Mouse (Mus musculus) kidney, embryonic 16.5 days (tissue): ENCODE measurements at regions not wholly inside any gene's neighbourhood (a gene's known extent, or its start where the extent isn't known, plus 50 kb on each side); places are given as distances from the start of the nearest gene placed in this dataset.
A peak's percentile ranks its signal among the peaks of the same experiment; 100 is the strongest.

Experiments used
- ATAC-seq: fragments of 200-750 bp; cut with Nextera tagmentation; 2 replicates; pipeline ENCODE4 v1.8.0; 2017; ENCODE audit warnings: moderate TSS enrichment; ENCODE audit not compliant: low FRiP score, low TSS enrichment
- H3K27ac ChIP-seq: fragments of 300-500 bp; sonication (generic); 2 replicates; pipeline ENCODE4 v1.5.1; 2014; ENCODE audit warnings: low read length
- H3K27me3 ChIP-seq: fragments of 300-500 bp; sonication (generic); 2 replicates; pipeline ENCODE4 v1.6.1; 2014; ENCODE audit warnings: low read length, control low read depth, mixed read lengths; ENCODE audit not compliant: insufficient read depth
- H3K36me3 ChIP-seq: fragments of 300-500 bp; sonication (generic); 2 replicates; pipeline ENCODE4 v1.6.1; 2014; ENCODE audit warnings: low read length, control low read depth, mixed read lengths; ENCODE audit not compliant: insufficient read depth
- H3K4me1 ChIP-seq: fragments of 300-500 bp; sonication (generic); 2 replicates; pipeline ENCODE4 v1.6.1; 2014; ENCODE audit warnings: low read length, control low read depth, mixed read lengths; ENCODE audit not compliant: insufficient read depth
- H3K4me2 ChIP-seq: fragments of 300-500 bp; sonication (generic); replicated peaks from 2 replicates; pipeline ENCODE4 v1.6.1; 2014; ENCODE audit warnings: low read depth, low read length
- H3K4me3 ChIP-seq: fragments of 300-500 bp; sonication (generic); 2 replicates; pipeline ENCODE4 v1.5.1; 2014; ENCODE audit warnings: mild to moderate bottlenecking, low read length
- H3K9ac ChIP-seq: fragments of 300-500 bp; sonication (generic); replicated peaks from 2 replicates; pipeline ENCODE4 v1.6.1; 2014; ENCODE audit warnings: low read length
- H3K9me3 ChIP-seq: fragments of 300-500 bp; sonication (generic); 2 replicates; pipeline ENCODE4 v1.6.1; 2016; ENCODE audit warnings: low read length, control low read depth
- WGBS: fragments of 180-500 bp; shearing (Covaris S2); extraction: QIAGEN DNeasy Blood & Tissue Kit; methylation state at CpG from one replicate; pipeline ENCODE4 v1.1.7; 2014; 5-methylcytosine and 5-hydroxymethylcytosine counted together

DNA sequence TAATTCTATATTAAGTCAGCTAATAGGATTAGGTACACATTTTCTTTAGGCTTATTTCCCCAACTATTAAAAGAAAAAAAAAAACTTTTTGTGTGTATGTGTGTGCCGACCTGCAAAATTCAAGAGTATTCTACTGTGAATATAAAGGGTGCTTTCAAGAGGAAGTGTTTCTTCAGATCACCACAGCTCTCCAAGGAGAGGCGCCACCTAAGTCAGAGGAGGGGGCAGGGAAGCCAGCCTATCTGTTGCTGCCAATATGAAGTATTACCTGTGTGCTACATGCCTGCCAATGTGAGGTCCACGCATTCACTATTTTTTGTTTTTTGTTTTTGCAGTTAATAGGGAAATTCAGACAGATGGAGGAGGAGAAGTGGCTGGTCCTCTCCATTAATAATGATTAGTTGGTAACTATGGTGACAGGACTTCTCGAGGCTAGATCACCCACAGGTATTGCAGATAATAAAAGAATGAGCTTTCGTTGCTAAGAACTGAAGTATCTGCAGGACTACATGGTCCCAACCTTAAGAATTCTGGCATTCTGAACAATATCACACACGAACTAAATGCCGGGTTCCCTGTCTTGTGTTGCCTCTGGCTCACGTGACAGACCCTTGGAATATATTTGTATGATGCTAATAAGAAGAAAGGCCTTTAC lies 177.5 kb downstream of the Fzd1 start:
- Histone ChIP-seq H3K36me3 (no peaks in the 10 kb centered on the region), H3K4me3 (no peak overlapping the region), H3K4me1 (no peaks in the 10 kb centered on the region), H3K9me3 (no peaks in the 10 kb centered on the region), H3K9ac (no peak overlapping the region), H3K4me2 (no peak overlapping the region), H3K27me3 (no peaks in the 10 kb centered on the region), H3K27ac (no peak overlapping the region)
- WGBS = 87% methylated on average over 8 of the region's 8 CpGs
- no peak for ATAC-seq

DNA sequence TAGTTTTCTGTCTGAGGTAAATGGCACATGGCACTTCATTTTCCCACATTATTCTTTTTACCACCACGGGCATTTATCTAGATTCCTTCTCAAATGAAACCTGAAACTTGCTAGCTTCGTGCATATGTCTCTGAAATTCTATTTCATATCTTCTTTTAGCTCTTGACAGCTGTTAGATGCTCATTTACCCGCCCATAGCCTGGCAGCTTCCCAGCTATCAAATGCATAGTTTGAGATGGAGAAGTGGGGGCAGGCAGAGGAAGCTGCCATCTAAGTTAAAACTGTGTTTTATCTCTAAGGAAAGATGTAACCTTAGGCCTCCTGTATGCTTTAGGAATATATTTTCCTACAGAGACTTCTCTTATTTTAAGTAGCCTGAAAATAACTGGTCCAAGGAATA lies 179.0 kb downstream of the Fzd1 start:
- Histone ChIP-seq H3K4me2 (no peak overlapping the region), H3K27ac (no peak overlapping the region), H3K27me3 (no peaks in the 10 kb centered on the region), H3K4me3 (no peak overlapping the region), H3K4me1 (no peaks in the 10 kb centered on the region), H3K9ac (no peak overlapping the region), H3K36me3 (no peaks in the 10 kb centered on the region), H3K9me3 (no peaks in the 10 kb centered on the region)
- 68% methylated on average over 3 of the region's 3 CpGs for WGBS
- ATAC-seq = no peak

DNA sequence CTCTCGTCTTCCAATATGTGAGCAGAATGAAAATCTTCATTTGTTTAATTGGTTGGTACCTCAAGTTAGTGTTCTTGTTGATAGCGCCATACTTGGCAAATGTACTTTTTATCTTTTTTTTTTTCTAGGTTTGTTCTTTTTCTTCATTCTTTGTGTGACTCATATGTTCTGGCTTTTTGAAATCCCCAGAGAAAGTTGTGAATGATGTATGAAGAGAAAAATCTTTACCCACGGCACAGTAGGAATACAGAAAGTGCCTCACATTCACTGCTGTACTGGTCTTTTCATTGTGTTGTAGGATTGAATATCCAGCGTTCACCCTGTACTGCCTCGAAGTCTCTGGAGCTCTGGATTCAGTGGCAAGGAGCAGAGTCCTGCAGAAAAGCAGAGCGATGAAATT lies 180.7 kb downstream of the Fzd1 start:
- H3K4me3 ChIP-seq = no peak overlapping the region
- H3K9me3 ChIP-seq = no peaks in the 10 kb centered on the region
- H3K27ac ChIP-seq = no peak overlapping the region
- H3K36me3 ChIP-seq = no peaks in the 10 kb centered on the region
- no peak overlapping the region for H3K4me2 ChIP-seq
- no peaks in the 10 kb centered on the region for H3K4me1 ChIP-seq
- WGBS = 89% methylated on average over 6 of the region's 6 CpGs
- no peaks in the 10 kb centered on the region for H3K27me3 ChIP-seq
- ATAC-seq = no peak
- H3K9ac ChIP-seq = no peak overlapping the region

DNA sequence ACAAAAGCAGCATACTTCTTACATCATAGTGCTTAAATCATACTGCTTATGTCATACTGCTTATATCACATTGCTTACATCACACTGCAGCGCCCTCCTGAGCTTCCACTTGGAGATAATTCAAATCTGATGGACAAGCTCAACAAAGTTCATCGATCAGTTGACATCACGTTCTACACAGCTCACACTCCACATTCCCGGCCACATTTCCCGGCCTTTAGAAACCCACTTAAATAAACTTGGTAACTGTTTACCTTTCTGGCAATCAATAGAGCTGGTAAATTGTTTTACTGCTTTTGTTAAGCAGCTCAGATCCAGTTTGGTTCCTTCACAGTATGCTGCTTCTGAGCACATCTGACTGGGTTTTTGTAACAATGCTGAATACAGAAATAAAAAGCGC lies 194.0 kb downstream of the Fzd1 start:
- no peak overlapping the region for H3K4me2 ChIP-seq
- no peak overlapping the region for H3K9ac ChIP-seq
- no peak overlapping the region for H3K4me3 ChIP-seq
- H3K27me3 ChIP-seq = no peaks in the 10 kb centered on the region
- no peak overlapping the region for H3K27ac ChIP-seq
- no peaks in the 10 kb centered on the region for H3K36me3 ChIP-seq
- no peaks in the 10 kb centered on the region; the same call in 1 of the 2 replicates for H3K4me1 ChIP-seq
- H3K9me3 ChIP-seq = peaks cover 1% of the 10 kb centered on the region
- WGBS = 62% methylated on average over 6 of the region's 6 CpGs
- no peak for ATAC-seq

DNA sequence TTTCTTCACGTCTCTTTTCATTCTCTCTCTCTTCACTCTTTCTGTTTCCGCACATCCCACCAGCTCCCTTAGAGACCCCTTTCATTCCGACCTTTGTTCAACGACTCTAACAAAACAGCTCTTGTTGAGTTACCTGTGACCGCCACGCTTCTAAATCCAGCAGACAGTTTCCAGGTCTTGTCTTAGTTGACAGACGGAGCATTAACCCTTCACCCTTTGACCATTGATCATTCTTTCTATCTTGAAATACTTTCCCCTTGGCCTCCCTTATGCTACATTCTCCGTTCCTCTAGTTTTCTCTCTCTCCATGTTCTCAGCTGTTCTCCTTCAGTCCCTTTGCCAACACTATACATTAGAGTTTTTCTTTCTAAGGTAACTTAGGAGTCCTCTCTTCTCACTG lies 196.2 kb downstream of the Fzd1 start:
- peak; percentile 27; the same call in 1 of the 2 replicates for ATAC-seq
- H3K4me1 ChIP-seq = no peaks in the 10 kb centered on the region; the same call in 1 of the 2 replicates
- WGBS = 32% methylated on average over 8 of the region's 8 CpGs
- H3K9me3 ChIP-seq = peaks cover 5% of the 10 kb centered on the region
- H3K4me3 ChIP-seq = no peak overlapping the region
- H3K36me3 ChIP-seq = no peaks in the 10 kb centered on the region
- H3K4me2 ChIP-seq = no peak overlapping the region
- H3K9ac ChIP-seq = no peak overlapping the region
- no peaks in the 10 kb centered on the region for H3K27me3 ChIP-seq
- no peak overlapping the region for H3K27ac ChIP-seq

DNA sequence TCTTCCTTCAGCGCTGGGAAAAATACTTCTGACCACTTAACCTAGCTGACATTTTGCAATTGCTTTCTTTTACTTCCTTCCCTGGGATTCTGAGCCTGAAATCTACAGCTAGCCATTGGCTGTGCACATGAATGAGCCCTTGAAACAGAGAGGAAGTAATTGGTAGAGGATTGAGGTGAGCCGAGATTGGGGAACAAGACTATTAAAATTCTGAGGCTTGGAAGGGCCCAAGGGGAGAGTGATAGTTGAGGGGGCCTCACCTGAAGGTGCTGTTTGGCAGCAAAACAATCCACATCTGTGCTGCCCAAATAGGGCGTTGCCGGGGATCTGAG lies 196.7 kb downstream of the Fzd1 start:
- Histone ChIP-seq H3K27ac (0 out of 2 replicates have a peak overlapping the region, but pooled peaks have one; percentile 37), H3K36me3 (no peaks in the 10 kb centered on the region), H3K27me3 (no peaks in the 10 kb centered on the region), H3K9ac (no peak overlapping the region), H3K4me1 (no peaks in the 10 kb centered on the region; the same call in 1 of the 2 replicates), H3K4me3 (no peak overlapping the region), H3K9me3 (peaks cover 5% of the 10 kb centered on the region), H3K4me2 (no peak overlapping the region)
- ATAC-seq = 0 out of 2 replicates have a peak, but pooled peaks have one; percentile 4
- 49% methylated on average over 4 of the region's 4 CpGs for WGBS

DNA sequence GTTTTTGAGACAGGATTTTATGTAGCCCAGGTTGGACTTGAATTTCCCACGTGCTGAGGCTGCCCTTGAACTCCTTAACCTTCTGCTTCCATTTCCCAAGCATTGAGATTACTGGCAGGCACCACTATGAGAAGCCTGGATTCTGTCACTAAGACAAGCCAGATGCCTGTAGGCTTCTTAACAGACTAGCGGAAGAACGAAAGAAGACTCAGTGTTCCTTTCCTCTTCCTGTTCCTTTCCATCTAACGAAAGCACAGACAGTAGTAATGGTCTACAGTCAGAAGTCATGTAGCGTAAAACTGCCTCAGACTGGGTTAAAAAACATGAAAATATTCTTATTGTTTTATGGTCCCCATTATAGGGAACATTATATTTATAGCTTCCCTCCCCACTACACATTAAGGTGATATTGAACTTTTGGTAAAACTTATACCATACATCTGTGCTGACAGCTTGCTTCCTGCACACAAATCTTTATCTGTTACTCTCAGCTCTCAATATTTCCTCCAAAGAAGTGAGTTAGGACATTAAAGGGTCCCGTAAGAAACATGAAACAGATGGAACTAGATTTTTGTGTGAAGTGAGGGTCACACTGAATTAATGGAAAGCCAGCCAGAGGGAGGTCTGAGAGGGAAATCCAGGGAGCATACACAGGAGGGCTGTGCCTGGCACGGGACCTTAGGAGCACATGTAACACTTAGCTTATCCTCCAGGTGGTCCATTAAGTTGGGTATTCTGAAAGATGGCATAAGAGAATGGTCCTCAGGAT lies 197.3 kb downstream of the Fzd1 start:
- Histone ChIP-seq H3K4me1 (no peaks in the 10 kb centered on the region; the same call in 1 of the 2 replicates), H3K4me2 (no peak overlapping the region), H3K9me3 (peaks cover 5% of the 10 kb centered on the region), H3K36me3 (no peaks in the 10 kb centered on the region), H3K27me3 (no peaks in the 10 kb centered on the region), H3K27ac (no peak overlapping the region), H3K9ac (no peak overlapping the region), H3K4me3 (no peak overlapping the region)
- ATAC-seq = peak; percentile 77
- 53% methylated on average over 7 of the region's 7 CpGs for WGBS

DNA sequence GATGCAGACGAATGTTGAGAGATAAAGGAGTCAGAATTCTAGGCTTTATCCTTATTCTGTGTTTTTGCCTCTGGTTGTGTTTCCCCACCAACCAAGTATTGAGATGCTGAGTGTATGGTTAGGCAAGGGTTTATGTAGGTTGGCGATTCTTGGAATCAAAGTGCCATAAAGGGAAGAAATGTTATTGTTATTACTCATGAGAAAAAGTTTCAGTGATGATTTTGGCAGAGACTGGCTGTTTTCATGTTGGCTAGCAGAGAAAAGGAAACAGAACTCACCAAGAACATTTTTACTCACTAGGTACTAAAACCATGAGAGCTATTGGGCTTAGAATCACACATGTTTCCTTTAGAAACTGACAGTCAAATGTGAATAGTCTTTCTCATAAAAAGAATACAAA lies 202.9 kb downstream of the Fzd1 start:
- no peak overlapping the region for H3K9ac ChIP-seq
- H3K4me2 ChIP-seq = no peak overlapping the region
- H3K27me3 ChIP-seq = no peaks in the 10 kb centered on the region
- H3K4me1 ChIP-seq = no peaks in the 10 kb centered on the region
- no peaks in the 10 kb centered on the region for H3K36me3 ChIP-seq
- H3K9me3 ChIP-seq = peaks cover 5% of the 10 kb centered on the region
- 72% methylated on average over 2 of the region's 2 CpGs for WGBS
- H3K27ac ChIP-seq = no peak overlapping the region
- H3K4me3 ChIP-seq = no peak overlapping the region
- ATAC-seq = no peak

DNA sequence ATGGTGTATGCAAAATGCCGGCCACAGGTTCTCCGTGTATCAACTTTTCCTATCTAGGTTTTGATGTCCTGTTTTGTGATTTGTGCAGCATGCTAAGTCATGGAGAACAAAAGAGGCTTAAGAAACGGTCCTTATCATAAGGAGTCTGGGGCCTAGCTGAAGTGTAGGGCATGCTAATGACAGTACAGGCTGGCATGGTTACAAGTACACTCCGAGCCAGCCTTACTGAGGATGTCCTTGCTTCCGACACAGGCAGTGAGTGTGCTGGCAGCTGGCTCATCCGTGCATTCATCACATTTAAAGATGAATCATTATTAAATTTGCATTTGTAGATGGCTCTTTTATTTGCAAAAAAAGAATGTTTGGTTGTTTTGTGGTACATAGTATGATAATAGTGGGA lies 219.3 kb downstream of the Fzd1 start:
- Histone ChIP-seq H3K4me1 (peaks cover 5% of the 10 kb centered on the region; the same call in 1 of the 2 replicates), H3K27ac (no peak overlapping the region), H3K36me3 (no peaks in the 10 kb centered on the region), H3K4me3 (no peak overlapping the region), H3K27me3 (no peaks in the 10 kb centered on the region), H3K9me3 (no peaks in the 10 kb centered on the region), H3K9ac (no peak overlapping the region), H3K4me2 (no peak overlapping the region)
- no peak for ATAC-seq
- WGBS = 78% methylated on average over 6 of the region's 6 CpGs

DNA sequence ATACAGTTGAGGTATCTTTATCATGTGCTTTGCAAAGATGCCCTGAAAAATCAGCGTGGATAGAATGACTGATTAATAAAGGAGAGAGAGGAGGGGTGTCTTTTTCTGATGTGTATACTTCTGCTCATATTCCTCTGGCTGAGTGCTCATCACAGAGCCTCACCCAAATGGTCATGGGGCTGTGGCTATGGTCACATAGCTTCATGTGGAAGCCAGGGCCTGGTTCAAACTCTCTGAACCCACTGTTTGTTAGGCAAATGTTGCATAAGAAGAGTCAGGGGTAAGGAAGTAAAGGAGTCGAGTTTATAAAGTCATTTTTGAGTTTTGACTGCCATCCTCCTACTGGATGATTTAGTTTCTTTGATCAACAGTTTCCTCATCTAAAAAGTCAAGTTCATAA lies 221.0 kb downstream of the Fzd1 start:
- Histone ChIP-seq H3K9ac (no peak overlapping the region), H3K4me2 (no peak overlapping the region), H3K27ac (no peak overlapping the region), H3K36me3 (no peaks in the 10 kb centered on the region), H3K9me3 (no peaks in the 10 kb centered on the region), H3K4me1 (peaks cover 5% of the 10 kb centered on the region; the same call in 1 of the 2 replicates), H3K4me3 (no peak overlapping the region), H3K27me3 (no peaks in the 10 kb centered on the region)
- no peak for ATAC-seq
- WGBS = 67% methylated on average over 2 of the region's 2 CpGs
